Mouse (Mus musculus): ENCODE measurements around the gene 1700122O11Rik. TPM values are rescaled to one million over a fixed set of nuclear protein-coding genes. Genes with fewer than 3 reads are reported as not detected.

Gene 1700122O11Rik
- total RNA-seq, 2 experiments from 2014 or later = not detected

GRCm38 (mm10) chr17:48027677-48028076, 10.4 kb downstream of the 1700122O11Rik start:
- peak; percentile 67 for DNase-seq

DNA sequence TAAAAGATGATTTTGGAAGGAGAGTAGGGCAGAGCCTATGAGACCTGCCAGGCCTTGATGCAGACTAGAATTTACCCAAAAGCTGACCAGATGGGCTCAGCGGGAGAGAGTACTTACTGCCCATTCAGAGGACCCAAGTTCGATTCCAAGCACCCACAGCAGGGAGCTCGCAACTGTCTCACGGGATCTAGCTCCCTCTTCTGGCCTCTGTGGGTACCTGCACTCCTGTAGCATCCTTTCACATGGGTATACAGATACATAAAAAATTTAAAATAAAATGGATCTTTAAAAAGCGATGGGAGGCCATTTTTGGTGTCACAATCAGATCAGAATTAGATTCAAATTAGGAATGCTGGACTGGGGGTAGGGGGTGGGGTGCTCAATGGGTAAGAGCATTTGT, 11.1 kb downstream of the 1700122O11Rik start:
- DNase-seq = no peak

DNA sequence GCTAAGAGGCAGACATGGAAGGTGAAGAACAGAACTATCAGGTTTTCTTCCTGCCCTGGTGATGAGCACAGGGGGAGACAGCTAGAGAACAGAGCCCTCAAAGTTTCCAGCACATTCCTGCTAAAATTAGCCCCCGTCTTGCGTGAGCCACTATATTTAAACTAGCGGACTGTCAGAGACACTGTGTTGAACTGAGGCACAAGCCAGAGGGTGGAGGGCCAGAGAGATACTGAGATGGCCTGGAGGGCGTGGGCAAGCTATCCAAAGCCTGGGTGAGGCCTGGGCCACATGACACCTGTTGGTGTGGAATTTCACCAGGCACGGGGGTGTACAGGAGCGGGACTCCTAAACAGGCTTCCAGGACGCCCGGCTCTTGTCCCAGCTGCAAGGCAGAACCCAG, 14.0 kb downstream of the 1700122O11Rik start:
- DNase-seq = no peak

- no peak for DNase-seq
These were observed 18.5 kb downstream of the 1700122O11Rik start for GRCm38 (mm10) chr17:48019585-48019984.

GRCm38 (mm10) chr17:48016566-48016965, 21.5 kb downstream of the 1700122O11Rik start:
- DNase-seq = no peak

DNA sequence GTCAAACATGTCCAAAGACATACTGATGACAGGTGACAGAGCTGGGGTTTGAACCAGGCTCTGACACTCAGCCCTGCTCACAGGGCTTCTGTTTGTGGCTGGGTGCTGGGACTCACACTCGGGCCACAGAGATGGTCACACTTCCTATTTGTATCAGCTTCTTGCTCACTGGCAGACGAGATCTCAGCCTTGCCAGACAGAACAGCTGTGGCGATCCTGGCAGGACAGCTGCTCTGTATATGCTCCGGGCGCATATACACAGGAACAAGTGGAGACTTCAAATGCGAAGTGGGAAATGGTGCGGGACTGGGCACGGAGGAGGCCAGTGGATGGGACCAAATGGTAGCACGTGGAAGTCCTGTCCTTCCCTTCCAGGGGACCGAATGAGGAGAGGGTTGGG, 25.5 kb downstream of the 1700122O11Rik start:
- DNase-seq = no peak

DNA sequence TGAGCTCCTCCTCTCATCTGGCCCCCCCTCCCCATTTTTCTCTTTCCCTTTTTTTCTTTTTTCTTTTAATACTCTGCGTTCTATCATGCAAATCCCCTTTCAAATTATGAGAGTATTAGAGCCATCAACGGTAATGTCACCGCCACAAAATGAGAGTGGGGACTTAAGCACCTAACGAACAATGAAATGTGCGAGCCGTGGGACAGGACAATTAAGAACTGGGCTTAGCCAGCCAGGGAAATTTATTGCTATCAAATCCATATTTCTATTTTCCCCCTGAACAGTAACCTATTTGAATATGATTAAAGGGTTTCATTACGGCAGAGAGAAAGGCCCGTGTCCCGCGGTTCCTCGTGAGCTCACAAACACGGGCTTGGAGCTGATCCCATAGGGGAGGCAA, 27.0 kb downstream of the 1700122O11Rik start:
- DNase-seq = no peak

DNA sequence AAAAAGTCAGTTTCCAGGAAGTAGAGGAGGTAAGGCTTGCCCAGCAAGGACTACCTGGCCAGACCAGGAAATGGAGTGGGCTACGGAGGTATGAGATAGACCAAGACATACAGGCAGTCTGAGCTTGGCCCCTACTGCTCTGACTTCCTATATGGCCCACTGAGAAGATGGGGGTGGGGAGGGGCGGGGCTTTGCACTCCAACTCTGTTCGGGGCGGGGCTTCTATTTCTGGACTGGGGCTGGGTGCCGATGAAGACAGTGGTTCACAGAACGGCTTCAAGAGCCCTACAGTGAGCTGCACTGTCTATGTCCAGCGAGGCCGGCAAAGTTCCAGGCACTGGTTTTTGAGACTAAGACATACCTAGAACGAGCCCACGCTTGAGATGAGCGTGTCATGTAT, 27.8 kb downstream of the 1700122O11Rik start:
- DNase-seq = no peak

DNA sequence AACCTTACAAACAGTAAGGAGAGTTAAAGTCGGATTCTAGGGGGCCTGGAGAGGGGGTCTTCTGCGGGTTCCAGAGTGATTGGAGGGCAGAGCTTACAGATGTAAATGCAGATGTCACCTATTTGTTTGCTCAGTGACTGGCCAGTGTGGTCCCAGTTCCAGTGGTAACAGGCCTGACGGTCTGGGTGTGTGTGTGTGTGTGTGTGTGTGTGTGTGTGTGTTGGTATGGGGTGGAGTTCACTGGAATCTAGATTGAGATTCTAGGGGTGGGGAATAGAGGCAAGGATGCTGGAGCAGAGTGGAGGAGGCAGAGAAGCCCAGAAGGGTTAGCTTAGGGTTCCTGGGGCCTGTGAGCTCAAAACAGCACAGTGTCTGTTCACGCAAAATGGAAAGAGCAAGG, 32.3 kb downstream of the 1700122O11Rik start:
- DNase-seq = no peak

DNA sequence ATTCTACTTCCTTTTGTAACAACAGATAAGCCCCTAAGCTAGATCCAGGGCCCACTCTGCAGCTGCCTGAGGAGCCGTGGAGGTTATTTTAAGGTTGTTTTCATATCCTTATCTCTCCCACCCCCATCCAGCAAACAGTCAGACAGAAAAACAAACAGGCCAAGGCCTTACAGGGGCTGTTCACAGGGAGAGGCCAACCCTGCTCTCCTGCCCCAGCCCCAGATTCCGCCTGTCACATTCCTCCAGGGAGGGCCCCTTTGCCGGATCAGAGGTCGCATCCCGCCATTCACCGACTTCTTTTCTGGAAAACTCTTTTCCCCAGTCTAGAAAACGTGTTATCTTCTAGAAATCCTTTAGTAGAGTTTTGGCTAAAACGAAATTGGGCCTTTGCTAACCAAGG, 33.0 kb downstream of the 1700122O11Rik start:
- DNase-seq = no peak

DNA sequence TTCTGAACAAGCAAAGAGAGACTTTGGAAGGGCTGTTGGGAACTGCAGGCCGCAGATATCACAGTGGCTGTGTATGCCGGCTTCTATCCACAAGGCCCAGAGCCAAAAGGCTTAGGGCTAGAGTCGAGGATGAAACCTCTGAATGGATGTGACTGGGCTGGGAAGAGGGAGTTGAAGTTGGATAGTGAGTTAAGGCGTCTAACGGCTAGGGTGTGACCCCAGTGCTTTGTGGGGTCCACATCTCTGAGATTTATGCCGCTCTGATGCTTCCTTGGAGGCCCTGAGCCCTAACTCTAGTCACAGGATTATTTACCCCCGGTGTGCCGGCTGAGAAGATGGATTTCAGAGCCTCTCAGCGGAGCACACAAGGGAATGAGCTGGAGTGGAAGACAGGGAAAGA, 33.5 kb downstream of the 1700122O11Rik start:
- no peak for DNase-seq

DNA sequence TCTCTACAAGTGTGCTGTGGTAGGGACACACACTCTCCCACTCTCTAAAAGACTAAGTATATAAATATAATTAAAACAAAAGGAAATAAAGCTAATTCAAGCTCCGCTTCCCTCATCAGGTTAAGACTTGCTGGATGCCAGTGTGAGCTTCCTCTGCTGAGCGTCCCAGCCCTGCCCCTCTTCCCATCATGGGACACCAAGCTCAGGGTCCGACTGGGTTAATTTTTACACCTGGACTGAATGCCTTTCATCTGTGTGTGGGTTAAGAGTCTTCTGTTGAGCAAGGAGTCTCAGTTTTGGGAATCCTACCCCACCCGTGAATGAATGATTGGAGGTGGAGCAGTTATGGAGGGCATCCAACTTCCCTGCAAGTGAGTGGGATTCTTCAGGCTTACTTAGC, 35.6 kb downstream of the 1700122O11Rik start:
- DNase-seq = no peak

DNA sequence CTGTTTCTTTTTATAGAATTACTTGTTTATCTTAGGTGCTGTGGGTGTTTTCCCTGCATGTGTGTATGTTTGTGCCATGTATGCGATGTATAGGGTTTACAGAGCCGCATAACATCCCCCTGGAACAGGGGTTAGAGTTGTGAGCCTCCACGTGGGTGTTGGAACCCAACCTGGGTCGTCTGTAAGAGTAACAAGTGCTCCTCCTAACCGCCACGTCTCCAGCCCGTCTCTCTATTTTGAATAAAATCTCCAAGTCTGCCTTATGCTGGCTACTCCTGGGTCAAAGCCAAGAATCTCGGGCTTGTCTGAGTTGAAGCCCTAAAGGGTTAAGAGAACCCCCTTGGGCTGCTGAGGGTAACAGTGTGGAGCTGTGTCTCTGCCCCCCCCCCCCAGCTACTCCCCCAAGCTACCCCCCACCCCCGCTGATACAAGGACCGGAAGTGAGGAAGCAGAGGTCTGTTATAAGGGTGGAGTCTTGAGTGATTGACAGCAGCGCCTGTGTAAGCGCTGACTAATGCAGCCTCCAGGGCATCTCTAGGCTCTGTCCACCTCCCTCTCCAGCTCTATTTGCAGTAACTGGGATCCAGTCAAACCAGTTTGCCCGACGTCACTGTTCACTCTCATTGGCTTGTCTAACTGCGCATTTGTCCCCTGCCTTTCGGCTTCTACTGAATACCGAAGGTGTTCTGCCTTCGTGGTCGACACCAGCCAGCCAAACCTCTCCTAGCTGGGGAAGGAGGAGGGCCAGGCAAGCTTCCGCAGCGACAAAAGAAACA, 36.3 kb downstream of the 1700122O11Rik start:
- DNase-seq = peak; percentile 47

DNA sequence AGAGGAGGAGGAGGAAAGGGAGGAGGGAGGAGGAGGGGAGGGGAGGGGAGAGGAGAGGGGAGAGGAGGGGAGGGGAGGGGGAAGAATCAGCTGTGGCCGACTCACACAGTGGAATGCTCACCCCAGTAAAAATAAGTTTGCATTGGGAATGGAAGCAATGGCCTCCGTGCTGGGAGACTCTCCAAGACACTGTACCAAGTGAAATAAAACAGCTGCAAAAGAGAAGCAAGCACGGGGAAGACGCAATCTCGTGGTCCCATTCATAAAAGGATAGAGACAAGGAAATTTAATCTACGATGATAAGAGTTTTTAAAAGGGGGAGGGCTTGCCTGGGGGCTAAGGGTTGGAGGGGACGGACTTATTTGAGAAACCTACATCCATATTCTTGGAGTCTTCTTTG, 36.9 kb downstream of the 1700122O11Rik start:
- DNase-seq = no peak

- DNase-seq = no peak
These were observed 38.3 kb downstream of the 1700122O11Rik start for GRCm38 (mm10) chr17:47999812-48000211.

- no peak for DNase-seq
These were observed 38.7 kb downstream of the 1700122O11Rik start for GRCm38 (mm10) chr17:47999403-47999802.

DNA sequence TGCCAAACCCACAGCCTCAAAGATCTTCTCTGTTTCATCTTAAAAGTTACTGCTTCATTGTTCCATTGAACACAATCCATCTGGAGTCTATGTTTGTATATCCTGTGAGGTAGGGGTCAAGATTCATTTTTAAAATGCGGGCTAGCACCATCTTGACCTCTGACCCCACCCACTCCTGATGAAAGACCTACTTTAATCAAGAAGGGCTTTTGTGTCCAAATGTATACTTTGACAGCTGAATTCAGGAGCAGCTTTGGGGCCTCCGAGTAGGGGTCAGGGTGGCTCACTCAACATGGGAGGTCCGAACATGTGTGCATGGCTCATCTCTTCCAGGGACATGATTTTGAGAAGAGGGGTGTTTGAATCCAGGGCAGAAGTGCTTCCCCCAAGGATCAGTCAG, 40.3 kb downstream of the 1700122O11Rik start:
- DNase-seq = no peak

GRCm38 (mm10) chr17:47990392-47991123, 47.5 kb downstream of the 1700122O11Rik start:
- no peak for DNase-seq

DNA sequence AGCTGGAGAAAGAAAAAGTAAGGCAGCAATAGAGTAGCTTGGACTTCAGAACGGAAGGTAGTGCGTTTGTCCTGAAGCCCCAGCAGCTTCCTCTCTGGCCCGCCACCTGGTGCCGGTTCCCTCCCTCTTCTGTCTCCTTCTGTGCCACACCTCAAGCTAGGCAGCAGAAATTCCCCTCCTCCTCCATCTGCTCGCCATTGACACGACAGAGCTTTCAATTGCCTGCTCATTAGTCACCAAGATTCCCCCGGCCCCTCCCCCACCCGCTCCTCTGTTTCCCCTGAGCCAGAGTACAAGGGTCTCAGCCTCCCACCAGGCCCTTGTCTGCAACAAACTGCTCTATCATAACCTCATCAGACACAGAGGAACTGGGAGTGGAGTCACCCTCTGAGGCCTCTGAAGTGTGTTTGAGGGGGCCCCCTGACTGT, 48.1 kb downstream of the 1700122O11Rik start:
- no peak for DNase-seq

DNA sequence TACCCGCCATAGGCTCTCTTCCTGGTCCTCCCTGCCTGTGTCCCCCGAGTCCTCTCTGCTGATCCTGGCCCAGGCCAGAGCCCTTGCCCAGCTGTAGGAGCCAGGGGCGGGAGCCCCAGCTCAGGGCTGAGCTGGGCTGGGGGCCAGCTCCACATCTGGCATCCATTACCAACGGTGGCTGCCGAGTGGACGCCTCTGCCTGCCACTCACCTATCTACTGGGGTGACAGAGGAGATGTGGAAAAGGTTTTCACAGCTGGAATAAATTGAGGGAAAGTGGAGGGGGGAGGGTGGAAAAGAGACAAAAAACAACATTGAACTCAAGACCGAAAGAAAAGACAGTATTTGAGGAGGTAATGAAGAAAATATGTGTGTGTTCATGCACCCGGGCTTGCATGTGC, 49.3 kb downstream of the 1700122O11Rik start:
- peak; percentile 60 for DNase-seq

DNA sequence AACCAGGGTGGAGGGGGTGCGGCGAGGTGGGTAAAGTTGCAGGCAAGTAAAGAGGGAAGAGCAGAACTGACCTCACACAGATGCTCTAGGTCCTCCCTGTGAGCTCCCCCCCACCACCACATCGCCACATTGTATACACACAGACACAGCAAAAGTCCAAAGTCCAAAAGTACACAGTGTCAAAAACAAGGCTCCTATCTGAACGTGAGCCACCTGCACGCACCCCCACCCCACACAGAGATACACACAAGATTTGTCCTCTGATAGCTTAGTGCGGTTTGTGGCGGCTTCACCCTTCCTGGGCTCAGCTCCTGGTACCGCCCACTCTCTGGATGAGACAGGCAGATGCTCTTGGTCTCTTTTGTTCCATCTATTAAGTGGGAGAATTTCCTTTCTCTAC, 50.0 kb downstream of the 1700122O11Rik start:
- DNase-seq = no peak

Measured in gastrocnemius, postnatal 10 days (tissue).